Mouse (Mus musculus) gastrocnemius, postnatal 25 days (tissue): ENCODE measurements around the gene Dad1. TPM values are rescaled to one million over a fixed set of nuclear protein-coding genes. Genes with fewer than 3 reads are reported as not detected.

Experiments used
- DNase-seq: peaks from one replicate; pipeline ENCODE4 v3.0.0; 2022
- long read RNA-seq, 2 experiments: library from polyadenylated mRNA; stranded (forward); transcript quantifications; one replicate each; pipeline ENCODE4 v2.0.0; 2021
- total RNA-seq, 2 experiments: library from RNA; stranded (reverse); gene quantifications; 1 replicate in 1 of 2; 2 replicates in 1 of 2; pipeline ENCODE4 v1.2.3; 2021

Dad1 gene
- 10 to 100 TPM; 61.6 to 75.4 TPM for total RNA-seq
- long read RNA-seq, experiment 1, transcript Dad1-201 (3 exons, 878 nt), result major isoform, 243 of 250 reads
- long read RNA-seq, experiment 1, partial matches to known transcripts, result 3 of 250 reads
- long read RNA-seq, experiment 1, other reads (novel, unspliced or antisense), result 4 of 250 reads
- long read RNA-seq, experiment 2, transcript Dad1-201 (3 exons, 878 nt), result major isoform, 145 of 148 reads
- long read RNA-seq, experiment 2, partial matches to known transcripts, result 2 of 148 reads
- long read RNA-seq, experiment 2, other reads (novel, unspliced or antisense), result 1 of 148 reads

GRCm38 (mm10) chr14:54253741-54254291 lies at the start of gene Dad1, which contains the start of gene Abhd4:
Dad1 (minus strand) TSS chr14:54254104.
Abhd4 (plus strand) TSS chr14:54254188.
- peak; percentile 98 for DNase-seq

- no peak for DNase-seq
Measured at GRCm38 (mm10) chr14:54300676-54301075, 46.8 kb upstream of the Dad1 start.

- no peak for DNase-seq
Measured at GRCm38 (mm10) chr14:54300136-54300535, 46.2 kb upstream of the Dad1 start.

GRCm38 (mm10) chr14:54284839-54285238 lies 30.9 kb upstream of the Dad1 start, which contains the start of gene Olfr49:
Olfr49 (minus strand) TSS chr14:54284939.
- no peak for DNase-seq

GRCm38 (mm10) chr14:54276446-54276845 lies 22.5 kb upstream of the Dad1 start:
- no peak for DNase-seq

- DNase-seq, result no peak
Measured at GRCm38 (mm10) chr14:54272696-54273095, 18.8 kb upstream of the Dad1 start.

- no peak for DNase-seq
Measured at GRCm38 (mm10) chr14:54271976-54272606, 18.2 kb upstream of the Dad1 start.

- no peak for DNase-seq
Measured at GRCm38 (mm10) chr14:54270413-54270812, 16.5 kb upstream of the Dad1 start.

- DNase-seq, result no peak
Measured at GRCm38 (mm10) chr14:54269566-54269965, 15.7 kb upstream of the Dad1 start.

- no peak for DNase-seq
Measured at GRCm38 (mm10) chr14:54267966-54268365, 14.1 kb upstream of the Dad1 start.

GRCm38 (mm10) chr14:54265951-54266350 lies 12.0 kb upstream of the Dad1 start:
- no peak for DNase-seq

- DNase-seq, result no peak
Measured at GRCm38 (mm10) chr14:54265093-54265492, 11.2 kb upstream of the Dad1 start.

GRCm38 (mm10) chr14:54264231-54264630 lies 10.3 kb upstream of the Dad1 start:
- DNase-seq, result no peak

- no peak for DNase-seq
Measured at GRCm38 (mm10) chr14:54263099-54263498, 9.2 kb upstream of the Dad1 start.

GRCm38 (mm10) chr14:54262622-54263021 lies 8.7 kb upstream of the Dad1 start:
- DNase-seq, result no peak

GRCm38 (mm10) chr14:54261386-54261785 lies 7.5 kb upstream of the Dad1 start:
- DNase-seq, result no peak

GRCm38 (mm10) chr14:54260196-54260595 lies 6.3 kb upstream of the Dad1 start:
- no peak for DNase-seq

GRCm38 (mm10) chr14:54259722-54260085 lies 5.8 kb upstream of the Dad1 start:
- DNase-seq, result no peak

GRCm38 (mm10) chr14:54259003-54259721 lies 5.3 kb upstream of the Dad1 start:
- DNase-seq, result peak; percentile 94

- DNase-seq, result no peak
Measured at GRCm38 (mm10) chr14:54258131-54258670, 4.3 kb upstream of the Dad1 start.

- DNase-seq, result no peak
Measured at GRCm38 (mm10) chr14:54254670-54255202, 832 bp upstream of the Dad1 start.

GRCm38 (mm10) chr14:54250122-54250521 lies 3.8 kb downstream of the Dad1 start:
- DNase-seq, result no peak
